Mouse (Mus musculus) hindlimb bud, embryonic 11.5 days (tissue): Measurements from ENCODE around the gene Rpl36-ps4.
A peak's percentile ranks its signal among the peaks of the same experiment; 100 is the strongest.
"Not testable (repeated sequence)": the region's sequence is repeated elsewhere in the genome, so short reads cannot be mapped to it uniquely, and the experiment has no call there.

ENCODE experiments used
- DNase-seq: peaks from one replicate; pipeline ENCODE4 v3.0.0-alpha.2; 2012; ENCODE audit warnings: low read depth, low spot score; ENCODE audit errors: extremely low spot score

The Rpl36-ps4 gene

DNA sequence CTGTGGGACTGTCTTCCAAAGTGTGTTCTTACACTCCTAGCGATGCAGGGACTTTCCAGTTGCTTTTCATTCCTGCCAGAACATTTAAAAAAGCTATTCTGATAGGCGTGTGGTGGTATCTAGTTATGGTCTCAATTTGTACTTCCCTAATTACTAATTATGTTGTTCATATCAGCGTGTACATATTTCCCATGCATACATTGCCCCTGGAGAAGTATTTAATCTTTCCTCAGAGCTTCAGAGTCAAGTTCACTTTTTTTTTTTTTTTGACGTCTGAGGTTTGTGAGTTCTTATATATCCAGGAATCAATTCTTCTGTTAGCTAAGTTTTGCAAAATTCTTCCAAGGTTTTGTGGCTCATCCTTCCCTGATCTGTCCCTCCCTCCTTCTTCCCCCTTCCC, 15.4 kb downstream of the Rpl36-ps4 start:
- DNase-seq: no peak

DNA sequence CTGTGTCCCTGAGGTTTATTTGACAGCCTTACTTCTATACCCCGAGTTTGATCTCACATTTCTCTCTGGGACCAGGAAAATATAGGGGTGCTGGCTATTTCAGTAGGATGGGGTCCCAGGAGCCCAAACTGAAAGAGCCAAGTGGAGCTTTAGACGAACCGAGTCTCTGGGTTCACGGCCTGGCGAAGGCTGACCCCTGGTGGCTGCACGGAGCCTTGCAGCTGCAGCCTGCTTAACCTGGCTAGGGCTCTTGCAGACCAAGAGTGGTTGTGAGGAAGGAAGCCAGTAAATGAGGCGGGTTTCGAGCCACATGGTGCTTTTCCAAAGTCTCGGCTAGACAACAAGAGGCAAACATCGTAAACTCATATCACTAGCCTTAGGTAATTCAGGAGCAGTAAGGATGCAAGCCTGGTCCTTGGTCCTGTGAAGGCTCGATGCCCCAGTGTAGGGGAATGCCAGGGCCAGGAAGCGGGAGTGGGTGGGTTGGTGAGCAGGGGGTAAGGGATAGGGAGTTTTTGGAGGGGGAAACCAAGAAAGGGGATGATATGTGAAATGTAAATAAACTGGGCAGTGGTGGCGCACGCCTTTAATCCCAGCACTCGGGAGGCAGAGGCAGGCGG, 28.3 kb downstream of the Rpl36-ps4 start:
- DNase-seq: peak; percentile 30

DNA sequence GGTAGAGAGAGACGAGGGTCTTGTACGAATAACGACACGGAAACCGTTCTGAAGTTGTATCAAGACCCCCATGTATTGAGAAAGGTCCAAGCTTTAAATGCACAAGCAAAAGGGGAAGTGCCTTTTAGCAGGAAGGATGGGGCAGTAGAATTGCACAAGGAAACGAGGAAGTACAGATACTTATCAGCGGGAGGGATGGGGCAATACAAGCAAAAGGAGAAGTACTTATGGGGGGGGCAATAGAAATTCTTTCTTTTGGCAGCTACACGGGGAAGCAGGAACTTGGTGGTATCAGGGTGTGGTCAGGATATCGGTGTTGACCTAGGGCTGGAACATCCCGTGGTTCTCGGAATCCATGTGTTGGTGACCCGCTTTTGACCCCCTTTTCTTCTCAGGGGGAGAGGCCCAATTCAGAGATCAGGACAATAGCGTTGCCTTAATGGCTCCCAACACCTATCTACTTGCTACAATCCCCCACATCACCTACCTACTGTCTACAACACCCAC, 33.9 kb downstream of the Rpl36-ps4 start:
- DNase-seq: not testable (repeated sequence)

DNA sequence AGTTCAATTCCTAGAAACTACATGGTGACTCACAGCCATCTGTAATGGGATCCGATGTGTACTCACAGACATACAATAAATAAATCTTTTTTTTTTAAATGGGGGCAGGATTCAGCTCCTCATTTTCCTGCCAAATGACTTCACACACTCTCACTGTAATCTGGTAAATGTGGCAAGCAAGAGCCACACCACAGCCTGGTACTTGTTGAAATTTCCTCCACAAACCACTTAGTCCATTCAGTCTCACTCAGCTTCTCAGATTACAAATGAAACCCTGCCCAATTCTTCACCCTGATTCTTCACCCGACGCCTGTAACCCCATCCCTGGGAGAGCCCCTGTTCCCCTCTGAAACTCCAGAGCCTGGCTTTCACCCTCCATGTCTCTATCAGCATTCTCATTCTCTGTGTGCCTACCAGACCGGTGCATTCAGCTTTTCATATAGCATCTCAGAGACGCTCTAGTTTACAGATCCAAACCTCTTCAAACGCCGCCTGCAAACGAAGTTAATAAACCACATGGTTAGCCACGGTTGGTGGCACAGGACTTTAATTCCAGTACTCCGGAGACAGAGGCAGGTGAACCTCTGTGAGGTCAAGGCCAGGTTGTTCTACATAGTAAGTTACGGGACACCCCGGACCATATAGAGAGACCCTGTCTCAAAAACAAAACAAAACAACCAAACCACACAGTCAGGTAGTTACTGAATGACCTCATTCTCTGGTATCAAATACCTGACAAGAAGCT, 36.5 kb downstream of the Rpl36-ps4 start:
- no peak for DNase-seq

DNA sequence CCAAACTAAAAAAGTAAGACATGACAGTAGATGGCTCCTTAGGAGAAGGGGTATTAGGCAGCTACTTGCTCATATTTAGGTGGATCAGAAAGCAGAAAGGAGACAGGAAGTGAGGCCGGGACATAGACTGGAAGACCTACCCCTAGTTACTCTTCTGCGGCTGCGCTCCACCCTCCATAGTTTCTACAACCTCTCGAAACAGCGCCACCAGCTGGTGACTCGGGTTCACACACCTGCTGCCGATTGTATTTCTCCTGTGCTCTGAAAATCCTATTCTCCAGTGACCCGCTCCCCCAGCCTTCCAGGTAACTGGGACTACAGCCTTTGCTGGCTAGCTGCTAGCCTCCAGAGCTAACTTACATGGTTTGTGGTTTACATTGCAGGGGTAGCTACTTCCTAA, 37.5 kb downstream of the Rpl36-ps4 start:
- no peak for DNase-seq

DNA sequence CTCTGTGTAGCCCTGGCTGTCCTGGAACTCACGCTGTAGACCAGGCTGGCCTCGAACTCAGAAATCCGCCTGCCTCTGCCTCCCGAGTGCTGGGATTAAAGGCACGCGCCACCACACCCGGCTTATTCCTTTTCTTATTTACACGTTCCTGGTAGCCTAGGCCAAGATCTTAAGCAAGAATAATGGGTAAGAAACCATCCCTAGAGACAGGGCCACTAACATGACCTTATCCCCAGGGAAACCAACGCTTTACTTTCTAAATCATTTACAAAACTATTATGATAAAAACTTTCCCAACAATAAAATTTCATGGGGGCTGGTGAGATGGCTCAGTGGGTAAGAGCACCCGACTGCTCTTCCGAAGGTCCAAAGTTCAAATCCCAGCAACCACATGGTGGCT, 38.6 kb downstream of the Rpl36-ps4 start:
- DNase-seq: not testable (repeated sequence)

DNA sequence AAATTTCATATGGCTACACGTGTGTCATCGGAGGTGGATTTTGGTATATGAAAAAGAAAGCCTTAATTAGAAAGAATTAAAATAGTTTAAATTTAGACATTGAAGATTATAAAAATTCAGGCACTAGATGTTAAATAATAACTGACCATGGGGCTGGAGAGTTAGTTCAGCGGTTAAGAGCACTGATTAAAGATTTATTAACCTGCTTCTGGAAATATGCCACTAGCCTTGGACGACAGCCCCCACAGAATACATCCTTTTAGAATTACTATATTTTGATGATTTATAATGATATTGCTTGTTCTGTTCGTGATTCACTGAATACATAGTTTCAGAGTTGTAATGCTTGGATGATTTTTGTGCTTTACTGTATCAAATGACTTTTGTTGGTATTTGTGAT, 39.2 kb downstream of the Rpl36-ps4 start:
- not testable (repeated sequence) for DNase-seq

DNA sequence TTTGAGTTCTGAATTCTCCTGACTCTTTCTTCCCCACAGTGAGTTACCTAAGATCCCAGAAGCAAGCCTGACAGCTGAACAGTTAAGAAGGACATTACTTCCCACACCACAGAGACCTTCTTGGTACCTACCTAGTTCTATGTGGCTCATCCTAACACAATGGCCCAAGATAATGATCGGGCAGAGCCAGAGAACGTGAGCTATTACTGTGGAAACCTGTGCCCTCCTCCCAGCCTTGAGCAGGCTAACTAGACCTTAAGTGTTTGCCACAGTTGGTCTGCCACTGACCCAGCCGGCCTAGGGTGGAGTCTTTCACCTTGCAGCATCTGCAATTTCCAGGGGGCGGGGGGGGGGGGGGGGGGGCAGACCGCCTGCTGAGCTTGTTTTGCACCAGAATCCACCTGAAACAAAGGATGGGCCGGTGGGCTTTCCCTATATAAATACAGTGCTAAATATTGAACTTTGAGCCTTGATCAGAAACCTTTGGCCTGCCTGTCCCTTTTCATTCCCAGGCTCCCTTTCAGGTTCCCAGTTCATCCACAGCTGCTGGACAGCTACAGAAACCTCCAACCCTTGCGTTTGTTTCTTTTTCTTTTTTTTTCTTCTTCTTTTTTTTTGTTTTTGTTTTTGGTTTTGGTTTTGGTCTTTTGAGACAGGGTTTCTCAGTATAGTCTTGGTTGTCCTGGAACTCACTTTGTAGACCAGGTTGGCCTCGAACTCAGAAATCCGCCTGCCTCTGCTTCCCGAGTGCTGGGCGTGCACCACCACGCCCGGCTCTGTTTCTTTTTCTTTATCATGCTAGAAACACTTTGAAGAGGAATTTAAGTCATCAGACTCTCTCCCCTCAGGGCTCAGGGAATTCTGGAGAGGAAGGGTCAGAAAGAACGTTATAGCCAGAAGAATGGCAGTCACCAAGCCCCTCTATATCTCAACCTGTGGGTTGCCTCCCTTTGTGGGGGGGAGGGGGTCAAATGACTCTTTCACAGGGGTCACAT, 42.6 kb downstream of the Rpl36-ps4 start:
- no peak for DNase-seq

DNA sequence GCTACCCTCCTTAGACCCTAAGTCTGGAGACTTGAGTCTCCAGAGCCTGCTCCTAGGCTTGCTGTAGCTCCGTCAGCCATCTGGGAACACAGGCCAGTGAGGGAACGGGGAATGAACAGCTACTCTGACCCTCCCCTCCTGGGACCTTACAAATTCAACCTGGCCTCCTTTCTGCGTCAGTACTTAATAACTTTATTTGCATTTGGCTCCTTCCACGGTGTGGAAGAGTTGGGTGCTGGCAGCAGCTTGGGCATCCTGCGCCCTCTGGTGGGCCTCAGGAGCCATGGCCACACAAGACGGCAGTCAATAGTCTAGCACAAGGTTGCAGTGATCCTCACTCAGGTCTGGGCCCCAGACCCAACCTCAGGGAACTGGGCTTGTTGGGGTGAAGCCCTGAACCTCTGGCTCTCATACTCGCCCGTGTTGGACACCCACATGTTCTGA, 47.7 kb downstream of the Rpl36-ps4 start:
- DNase-seq: not testable (repeated sequence)
